Mouse (Mus musculus): ENCODE measurements around the gene Olfr59. TPM values are rescaled to one million over a fixed set of nuclear protein-coding genes. Genes with fewer than 3 reads are reported as not detected.

Gene Olfr59
- not detected for polyA plus RNA-seq (2017; shearing (Covaris generic))

DNA sequence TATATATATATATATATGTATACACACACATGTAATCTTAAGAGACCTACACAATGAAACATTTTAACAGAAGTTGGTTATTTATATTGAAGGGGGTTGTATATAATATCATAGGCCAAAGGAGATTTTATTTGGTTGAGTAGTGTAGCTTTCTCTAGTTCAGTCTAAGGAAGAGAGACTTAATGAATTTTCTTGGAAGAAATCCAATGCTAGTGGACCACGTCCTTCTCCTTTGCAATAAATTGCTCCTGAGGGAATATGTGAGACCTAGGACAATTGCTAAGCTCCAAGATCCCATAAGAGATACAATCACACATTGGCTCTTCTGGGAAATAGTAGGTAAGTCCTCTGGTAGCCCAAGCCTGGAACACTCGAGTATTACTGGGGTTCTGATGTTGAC is at the start of gene Olfr59:
Olfr59 (plus strand) TSS at position 301 of the 400 bp plus-strand sequence.

DNA sequence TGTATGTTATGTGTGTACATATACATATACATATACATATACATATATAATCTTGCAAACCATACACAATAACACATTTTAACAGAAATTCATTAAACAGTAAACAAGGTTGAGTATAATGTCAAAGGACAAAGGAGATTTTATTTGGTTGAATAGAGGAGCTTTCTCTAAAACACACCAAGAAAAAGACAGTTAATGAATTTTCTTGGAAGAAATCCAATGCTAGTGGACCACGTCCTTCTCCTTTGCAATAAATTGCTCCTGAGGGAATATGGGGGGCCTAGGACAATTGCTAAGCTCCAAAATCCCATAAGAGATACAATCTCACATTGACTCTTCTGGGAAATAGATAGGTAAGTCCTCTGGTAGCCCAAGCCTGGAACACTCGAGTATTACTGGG is 24.0 kb upstream of the Olfr59 start, which contains the start of gene Olfr406:
Olfr406 (plus strand) TSS at position 301 of the 400 bp plus-strand sequence.

DNA sequence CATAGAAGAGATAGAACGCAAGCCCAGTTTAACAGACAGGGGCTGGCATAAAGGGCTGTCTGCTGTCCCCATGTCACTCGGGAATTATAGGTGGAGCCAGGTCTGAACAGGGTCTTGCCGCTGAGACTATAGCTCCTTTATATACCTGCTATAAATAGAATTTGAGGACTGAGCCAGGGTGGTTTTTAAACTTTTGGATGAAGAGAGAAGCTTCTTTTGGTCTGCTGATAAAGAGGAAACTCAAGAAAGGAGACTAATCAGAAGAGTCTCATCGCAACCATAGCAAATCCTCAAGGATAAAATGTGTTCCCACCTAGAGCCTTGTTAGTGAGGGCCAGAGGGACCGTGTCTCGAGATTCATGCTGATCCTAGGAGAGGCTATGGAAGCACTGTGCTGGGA is 54.4 kb downstream of the Olfr59 start, which contains the start of gene Olfr410:
Olfr410 (minus strand) TSS at position 101 of the 400 bp plus-strand sequence.

Other genes starting within 250 kb of the Olfr59 start
- gene Olfr139, start 227.2 kb upstream of the Olfr59 start, polyA plus RNA-seq (2017; shearing (Covaris generic)), result not detected
- not detected for gene Olfr399, start 227.1 kb upstream of the Olfr59 start, polyA plus RNA-seq (2017; shearing (Covaris generic))
- not detected for gene Zfp616, start 213.8 kb upstream of the Olfr59 start, polyA plus RNA-seq (2017; shearing (Covaris generic))
- not detected for gene Olfr401, start 170.0 kb upstream of the Olfr59 start, polyA plus RNA-seq (2017; shearing (Covaris generic))
- gene Olfr402, start 130.2 kb upstream of the Olfr59 start, polyA plus RNA-seq (2017; shearing (Covaris generic)), result not detected
- not detected for gene Olfr403, start 97.5 kb upstream of the Olfr59 start, polyA plus RNA-seq (2017; shearing (Covaris generic))
- gene Olfr43, start 72.4 kb upstream of the Olfr59 start, polyA plus RNA-seq (2017; shearing (Covaris generic)), result not detected
- gene Olfr406, start 23.9 kb upstream of the Olfr59 start, polyA plus RNA-seq (2017; shearing (Covaris generic)), result not detected
- gene Olfr410, start 54.3 kb downstream of the Olfr59 start, polyA plus RNA-seq (2017; shearing (Covaris generic)), result not detected
- gene Olfr411, start 68.9 kb downstream of the Olfr59 start, polyA plus RNA-seq (2017; shearing (Covaris generic)), result not detected
- not detected for gene Olfr412, start 78.3 kb downstream of the Olfr59 start, polyA plus RNA-seq (2017; shearing (Covaris generic))

Data from naive thymus-derived CD4-positive, alpha-beta T cell, adult 5 months (primary cell).